8 mouse cellular contexts compared by ENCODE assay signal in genomic region chr10:83722579-83723031, GRCm38 (mm10). TPM values are rescaled to one million over a fixed set of nuclear protein-coding genes. Genes with fewer than 3 reads are reported as not detected.
A peak's percentile ranks its signal among the peaks of the same experiment; 100 is the strongest.
DNase-seq lines count a peak whose midpoint lies in the region; ATAC-seq and TF ChIP-seq lines count a peak whose summit lies in the region.

TSS of gene 1500009L16Rik (plus strand) at chr10:83722865.

- H3K9me3 ChIP-seq in forebrain, embryonic 14.5 days (replicated peaks; ENCODE audit: control insufficient read depth, low read length), result no peaks in the 10 kb centered on the region; the same call in 1 of the 2 replicates

- TF ChIP-seq POLR2A in lung, adult 2 months (IDR thresholded peaks at IDR 0.05; ENCODE audit: borderline replicate concordance, extremely low read depth, low read depth, low read length), result no peak

- peak within 1 kb of the TSS; percentile 81 for H3K4me2 ChIP-seq in forebrain, embryonic 14.5 days (ENCODE audit: low read length)

- peak within 1 kb of the TSS; percentile 73 for H3K9ac ChIP-seq in forebrain, embryonic 14.5 days (ENCODE audit: low read length)

- ATAC-seq in Patski, result peak; percentile 61
- peak; percentile 82 for ATAC-seq in cerebellum, adult (ENCODE audit: insufficient number of reproducible peaks, low FRiP score, low TSS enrichment)
- ATAC-seq in forebrain, embryonic 14.5 days, result peak; percentile 100
- ATAC-seq in neutrophil, adult 5-6 weeks (ENCODE audit: extremely low read depth, insufficient number of reproducible peaks, low FRiP score, poor library complexity, severe bottlenecking), result 0 out of 2 replicates have a peak, but pooled peaks have one; percentile 24

- TF ChIP-seq CTCF in Patski (IDR thresholded peaks at IDR 0.05), result no peak
- TF ChIP-seq CTCF in lung, adult 2 months (IDR thresholded peaks at IDR 0.05; ENCODE audit: insufficient read depth, low read length), result no peak

- no peaks in the 10 kb centered on the region for H3K36me3 ChIP-seq in forebrain, embryonic 14.5 days (ENCODE audit: control insufficient read depth, insufficient read depth, low read length)

- H3K4me1 ChIP-seq in forebrain, embryonic 14.5 days (ENCODE audit: control insufficient read depth, insufficient read depth, low read length), result 0 out of 2 replicates have a peak, but pooled peaks cover 4% of the 10 kb centered on the region
- no peaks in the 10 kb centered on the region; the same call in 1 of the 2 replicates for H3K4me1 ChIP-seq in lung, adult 2 months (ENCODE audit: control insufficient read depth, insufficient read depth, low read length)

- H3K4me3 ChIP-seq in forebrain, embryonic 14.5 days (ENCODE audit: low read depth, low read length), result peak within 1 kb of the TSS; percentile 65
- peak within 1 kb of the TSS; percentile 35 for H3K4me3 ChIP-seq in lung, adult 2 months (replicated peaks; ENCODE audit: extremely low read depth, low read depth, low read length)

- WGBS in forebrain, embryonic 14.5 days, result under 1% methylated on average over 26 of the region's 37 CpGs
- under 1% methylated on average over 37 of the region's 37 CpGs for WGBS in lung, adult 2 months

- peaks cover 6% of the 10 kb centered on the region for H3K27me3 ChIP-seq in Patski
- H3K27me3 ChIP-seq in forebrain, embryonic 14.5 days (replicated peaks; ENCODE audit: control insufficient read depth, insufficient read depth, low read length), result no peaks in the 10 kb centered on the region

- no peak within 1 kb of the TSS for H3K27ac ChIP-seq in forebrain, embryonic 14.5 days (ENCODE audit: low read depth, low read length)

- CTCF ChIA-PET in Patski (lab: Charles Lee), result interaction anchor here (1.6 to 2.1 kb wide), 2 partner anchors 10 to 11 kb away, joined by 3 to 8 read pairs; no protein-coding TSS in a partner anchor

- DNase-seq in Patski (ENCODE audit: low read depth, low spot score), result no peak
- DNase-seq in forebrain, embryonic 14.5 days (ENCODE audit: low spot score), result peak; percentile 93
- DNase-seq in heart, postnatal 4 days, result peak; percentile 84
- DNase-seq in layer of hippocampus, adult 8-10 months (ENCODE audit: low spot score in 2 of 2), result peak; percentile 38 to 46
- DNase-seq in lung, adult 2 months, result peak; percentile 30
- peak; percentile 83 for DNase-seq in thymus, postnatal 25 days

- in situ Hi-C loops in Patski (cut with MboI; ENCODE audit: low pct_unique_long_range_greater_than_20kb), result no loop called here

- POLR2A ChIA-PET in Patski (lab: Charles Lee), result no interaction called here

RNA-seq across cellular contexts. Expression of gene 1500009L16Rik, which starts in this region (rescaled TPM):
- 4.4 TPM for polyA plus RNA-seq in Patski (2021)
- polyA plus RNA-seq in forebrain, embryonic 14.5 days (2014; fragmentation: Nextera tagmentation; extraction: Ambion mirVana), result 54.0 and 61.5 TPM in 2 replicates
- 10 to 100 TPM; 18.4 to 19.2 TPM for total RNA-seq in heart, postnatal 4 days (2021)
- total RNA-seq in layer of hippocampus, adult 8-10 months (2022), result 10 to 100 TPM; 20.7 to 28.2 (median 21.5) TPM
- polyA plus RNA-seq in lung, adult 2 months (2012; rRNA removed), result 2.0 and 2.2 TPM in 2 replicates
- total RNA-seq in neutrophil, adult 5-6 weeks (2017), result not detected in 2 replicates

Comparison
In these comparisons a context has a peak if more than half of its experiments do, and no peak if none do; other contexts are left out.
1. RNA of gene 1500009L16Rik (total RNA-seq): 20.7 to 28.2 TPM in layer of hippocampus, adult 8-10 months and 18.4 to 19.2 TPM in heart, postnatal 4 days; not detected in neutrophil, adult 5-6 weeks; every median in the first group is over 10 times any median in the second.
2. RNA of gene 1500009L16Rik (polyA plus RNA-seq): 54.0 to 61.5 TPM in forebrain, embryonic 14.5 days; 4.4 TPM in Patski (single experiment) and 2.0 to 2.2 TPM in lung, adult 2 months; every median in the first group is over 10 times any median in the second.
3. Peak in ATAC-seq in neutrophil, adult 5-6 weeks; RNA of the gene not detected or under 1 TPM.
4. ATAC-seq: peak in every context shown above with its lines; median percentile 100 in forebrain, embryonic 14.5 days; 82 in cerebellum, adult; 61 in Patski; 24 in neutrophil, adult 5-6 weeks.